Comparison of ENCODE assay signal across 8 mouse cellular contexts in genomic region chr8:70522592-70523403, GRCm38 (mm10). TPM values are rescaled to one million over a fixed set of nuclear protein-coding genes. Genes with fewer than 3 reads are reported as not detected.
DNase-seq lines count a peak whose midpoint lies in the region; ATAC-seq lines count a peak whose summit lies in the region.

No protein-coding gene starts in this region.

- peaks cover 3% of the 10 kb centered on the region; the same call in 1 of the 2 replicates for H3K36me3 ChIP-seq in hindbrain, embryonic 12.5 days

- ATAC-seq in hindbrain, embryonic 12.5 days (ENCODE audit: low FRiP score), result peak; percentile 84

- no peaks in the 10 kb centered on the region for H3K27me3 ChIP-seq in hindbrain, embryonic 12.5 days

- peak overlapping the region; percentile 68 for H3K4me3 ChIP-seq in hindbrain, embryonic 12.5 days

- DNase-seq in MN1 (ENCODE audit: low spot score), result peak; percentile 99
- DNase-seq in cerebellum, adult 9-10 months, result peak; percentile 96
- peak; percentile 92 to 97 for DNase-seq in frontal cortex, adult 2 months (ENCODE audit: extremely low spot score in 1 of 2, low spot score in 1 of 2)
- peak; percentile 94 to 97 for DNase-seq in layer of hippocampus, postnatal 14 days (ENCODE audit: low spot score in 2 of 2)
- DNase-seq in lung, postnatal 14 days, result peak; percentile 96
- peak; percentile 92 for DNase-seq in retina, adult 2 months (ENCODE audit: low read depth, low spot score)
- DNase-seq in thymus, postnatal 36 days, result peak; percentile 95 to 97

- under 1% methylated on average over 51 of the region's 51 CpGs for WGBS in hindbrain, embryonic 12.5 days

- no peaks in the 10 kb centered on the region for H3K9me3 ChIP-seq in hindbrain, embryonic 12.5 days (replicated peaks)

- H3K4me2 ChIP-seq in hindbrain, embryonic 12.5 days (replicated peaks), result peak overlapping the region; percentile 81

- H3K4me1 ChIP-seq in hindbrain, embryonic 12.5 days, result peaks cover 20% of the 10 kb centered on the region

- H3K27ac ChIP-seq in hindbrain, embryonic 12.5 days, result peak overlapping the region; percentile 89

- H3K9ac ChIP-seq in hindbrain, embryonic 12.5 days, result peak overlapping the region; percentile 74

RNA-seq across cellular contexts. Expression of gene Fkbp8, which starts 4.7 kb away (rescaled TPM):
- 560 and 609 TPM in 2 replicates for polyA plus RNA-seq in frontal cortex, adult 2 months (2012; rRNA removed)
- 313 and 334 TPM in 2 replicates for polyA plus RNA-seq in hindbrain, embryonic 12.5 days (2016; fragmentation: Nextera tagmentation; extraction: Ambion mirVana)
- 100 to 1,000 TPM; 412 to 417 TPM for total RNA-seq in layer of hippocampus, postnatal 14 days (2021)

RNA-seq across cellular contexts. Expression of gene Kxd1, which starts 5.0 kb away (rescaled TPM):
- polyA plus RNA-seq in frontal cortex, adult 2 months (2012; rRNA removed), result 60.6 and 61.4 TPM in 2 replicates
- polyA plus RNA-seq in hindbrain, embryonic 12.5 days (2016; fragmentation: Nextera tagmentation; extraction: Ambion mirVana), result 47.1 and 48.5 TPM in 2 replicates
- total RNA-seq in layer of hippocampus, postnatal 14 days (2021), result 10 to 100 TPM; 39.5 to 40.3 TPM

RNA-seq across cellular contexts. Expression of gene Uba52, which starts 12.2 kb away (rescaled TPM):
- polyA plus RNA-seq in frontal cortex, adult 2 months (2012; rRNA removed), result 901 and 1,108 TPM in 2 replicates
- polyA plus RNA-seq in hindbrain, embryonic 12.5 days (2016; fragmentation: Nextera tagmentation; extraction: Ambion mirVana), result 633 and 755 TPM in 2 replicates
- 1,000 to 10,000 TPM; 1,048 to 1,082 TPM for total RNA-seq in layer of hippocampus, postnatal 14 days (2021)

RNA-seq across cellular contexts. Expression of gene Rex1bd, which starts 16.2 kb away (rescaled TPM):
- polyA plus RNA-seq in frontal cortex, adult 2 months (2012; rRNA removed), result 197 and 210 TPM in 2 replicates
- polyA plus RNA-seq in hindbrain, embryonic 12.5 days (2016; fragmentation: Nextera tagmentation; extraction: Ambion mirVana), result 118 TPM in 2 replicates
- 100 to 1,000 TPM in 1 of 2 experiments, 10 to 100 TPM in 1; 83.2 to 103 TPM for total RNA-seq in layer of hippocampus, postnatal 14 days (2021)

RNA-seq across cellular contexts. Expression of gene Ell, which starts 16.5 kb away (rescaled TPM):
- 25.1 and 25.6 TPM in 2 replicates for polyA plus RNA-seq in frontal cortex, adult 2 months (2012; rRNA removed)
- polyA plus RNA-seq in hindbrain, embryonic 12.5 days (2016; fragmentation: Nextera tagmentation; extraction: Ambion mirVana), result 19.0 and 19.4 TPM in 2 replicates
- 10 to 100 TPM; 18.7 TPM for total RNA-seq in layer of hippocampus, postnatal 14 days (2021)

Comparison
In these comparisons a context has a peak if more than half of its experiments do, and no peak if none do; other contexts are left out.
1. Peak in every context shown above with its lines: DNase-seq, ATAC-seq, H3K4me3 ChIP-seq and H3K27ac ChIP-seq.